Mouse (Mus musculus) neural tube, embryonic 13.5 days (tissue): ENCODE results near the gene Tada2b. TPM values are rescaled to one million over a fixed set of nuclear protein-coding genes. Genes with fewer than 3 reads are reported as not detected.

Experiments used
- ATAC-seq: fragments of 200-750 bp; cut with Nextera tagmentation; 2 replicates; pipeline ENCODE4 v1.8.0; 2017; ENCODE audit warnings: low read depth, mild to moderate bottlenecking, moderate TSS enrichment, moderate library complexity
- H3K27ac ChIP-seq: fragments of 300-500 bp; sonication (generic); replicated peaks from 2 replicates; pipeline ENCODE4 v1.5.1; 2015; ENCODE audit warnings: moderate library complexity, mild to moderate bottlenecking, inconsistent platforms
- H3K27me3 ChIP-seq: fragments of 300-500 bp; sonication (generic); 2 replicates; pipeline ENCODE4 v1.6.1; 2015; ENCODE audit warnings: mild to moderate bottlenecking, inconsistent platforms
- H3K36me3 ChIP-seq: fragments of 300-500 bp; sonication (generic); 2 replicates; pipeline ENCODE4 v1.6.1; 2015; ENCODE audit warnings: mild to moderate bottlenecking, inconsistent platforms
- H3K4me1 ChIP-seq: fragments of 300-500 bp; sonication (generic); replicated peaks from 2 replicates; pipeline ENCODE4 v1.6.1; 2015; ENCODE audit warnings: inconsistent platforms
- H3K4me2 ChIP-seq: fragments of 300-500 bp; sonication (generic); 2 replicates; pipeline ENCODE4 v1.6.1; 2015; ENCODE audit warnings: inconsistent platforms, mild to moderate bottlenecking, moderate library complexity
- H3K4me3 ChIP-seq: fragments of 300-500 bp; sonication (generic); 2 replicates; pipeline ENCODE4 v1.5.1; 2015; ENCODE audit warnings: mild to moderate bottlenecking, inconsistent platforms
- H3K9ac ChIP-seq: fragments of 300-500 bp; sonication (generic); 2 replicates; pipeline ENCODE4 v1.6.1; 2015; ENCODE audit warnings: moderate library complexity, mild to moderate bottlenecking, inconsistent platforms
- H3K9me3 ChIP-seq: fragments of 300-500 bp; sonication (generic); 2 replicates; pipeline ENCODE4 v1.6.1; 2016; ENCODE audit warnings: inconsistent platforms
- WGBS: fragments of 180-500 bp; shearing (Covaris S2); methylation state at CpG from one replicate; pipeline ENCODE4 v1.1.7; 2015; 5-methylcytosine and 5-hydroxymethylcytosine counted together
- polyA plus RNA-seq: library from polyadenylated mRNA; unstranded; fragments of >200 nt; fragmentation: Nextera tagmentation; extraction: Ambion mirVana; gene quantifications from 2 replicates; pipeline ENCODE4 v1.2.1, GENCODE M21; 2015

The Tada2b gene
- polyA plus RNA-seq, 1 experiment from 2014 or later: 2.8 TPM

- no peak overlapping the region for H3K4me2 ChIP-seq
- H3K4me3 ChIP-seq: no peak overlapping the region
- H3K9me3 ChIP-seq: no peaks in the 10 kb centered on the region
- no peak overlapping the region for H3K9ac ChIP-seq
- peak overlapping the region; percentile 46; the same call in 1 of the 2 replicates for H3K27ac ChIP-seq
- no peak for ATAC-seq
- H3K4me1 ChIP-seq: peaks cover 23% of the 10 kb centered on the region
- H3K27me3 ChIP-seq: no peaks in the 10 kb centered on the region
- WGBS: 48% methylated on average over 9 of the region's 9 CpGs
- no peaks in the 10 kb centered on the region for H3K36me3 ChIP-seq
Observed at GRCm38 (mm10) chr5:36434398-36434967, 49.6 kb downstream of the Tada2b start.

- no peak overlapping the region for H3K27ac ChIP-seq
- H3K4me3 ChIP-seq: no peak overlapping the region
- H3K9ac ChIP-seq: no peak overlapping the region
- H3K36me3 ChIP-seq: no peaks in the 10 kb centered on the region
- H3K27me3 ChIP-seq: no peaks in the 10 kb centered on the region
- no peak overlapping the region for H3K4me2 ChIP-seq
- peaks cover 32% of the 10 kb centered on the region for H3K4me1 ChIP-seq
- ATAC-seq: no peak
- 61% methylated on average over 2 of the region's 2 CpGs for WGBS
- H3K9me3 ChIP-seq: no peaks in the 10 kb centered on the region
Observed at GRCm38 (mm10) chr5:36431711-36432110, 52.4 kb downstream of the Tada2b start.

- no peak overlapping the region for H3K4me3 ChIP-seq
- no peak overlapping the region for H3K27ac ChIP-seq
- no peak overlapping the region for H3K9ac ChIP-seq
- H3K4me2 ChIP-seq: no peak overlapping the region
- peaks cover 26% of the 10 kb centered on the region for H3K4me1 ChIP-seq
- ATAC-seq: no peak
- H3K9me3 ChIP-seq: no peaks in the 10 kb centered on the region
- H3K36me3 ChIP-seq: no peaks in the 10 kb centered on the region
- 93% methylated on average over 3 of the region's 3 CpGs for WGBS
- H3K27me3 ChIP-seq: no peaks in the 10 kb centered on the region
Observed at GRCm38 (mm10) chr5:36429551-36429950, 54.5 kb downstream of the Tada2b start.

- no peak overlapping the region for H3K4me2 ChIP-seq
- H3K9me3 ChIP-seq: no peaks in the 10 kb centered on the region
- peaks cover 21% of the 10 kb centered on the region for H3K4me1 ChIP-seq
- no peak overlapping the region for H3K27ac ChIP-seq
- ATAC-seq: no peak
- no peaks in the 10 kb centered on the region for H3K36me3 ChIP-seq
- H3K4me3 ChIP-seq: no peak overlapping the region
- no peaks in the 10 kb centered on the region for H3K27me3 ChIP-seq
- 29% methylated on average over 11 of the region's 11 CpGs for WGBS
- H3K9ac ChIP-seq: no peak overlapping the region
Observed at GRCm38 (mm10) chr5:36427831-36428230, 56.3 kb downstream of the Tada2b start.

GRCm38 (mm10) chr5:36426404-36426803, 57.7 kb downstream of the Tada2b start:
- ATAC-seq: no peak
- WGBS: 83% methylated on average over 5 of the region's 5 CpGs
- no peak overlapping the region for H3K4me2 ChIP-seq

GRCm38 (mm10) chr5:36424676-36425075, 59.4 kb downstream of the Tada2b start:
- H3K4me2 ChIP-seq: no peak overlapping the region
- H3K9me3 ChIP-seq: no peaks in the 10 kb centered on the region
- H3K27me3 ChIP-seq: no peaks in the 10 kb centered on the region
- no peak overlapping the region for H3K4me3 ChIP-seq
- H3K36me3 ChIP-seq: no peaks in the 10 kb centered on the region
- peaks cover 9% of the 10 kb centered on the region for H3K4me1 ChIP-seq
- ATAC-seq: no peak
- no peak overlapping the region for H3K27ac ChIP-seq
- no peak overlapping the region for H3K9ac ChIP-seq

More at GRCm38 (mm10) chr5:36426404-36426803, 57.7 kb downstream of the Tada2b start:
- no peak overlapping the region for H3K9ac ChIP-seq
- H3K9me3 ChIP-seq: no peaks in the 10 kb centered on the region
- no peak overlapping the region for H3K27ac ChIP-seq
- H3K4me1 ChIP-seq: peaks cover 20% of the 10 kb centered on the region
- no peaks in the 10 kb centered on the region for H3K36me3 ChIP-seq
- no peaks in the 10 kb centered on the region for H3K27me3 ChIP-seq
- H3K4me3 ChIP-seq: no peak overlapping the region

Other genes with a start within 250 kb of the Tada2b start
- gene Sorcs2, start 86.1 kb downstream of the Tada2b start, polyA plus RNA-seq: 10.8 and 11.4 TPM in 2 replicates
- gene Grpel1, start 19.3 kb downstream of the Tada2b start, polyA plus RNA-seq: 45.2 and 46.3 TPM in 2 replicates
- 3.4 and 4.0 TPM in 2 replicates for gene Ccdc96, start 303 bp upstream of the Tada2b start, polyA plus RNA-seq
- 63.8 and 64.0 TPM in 2 replicates for gene Tbc1d14, start 109.0 kb upstream of the Tada2b start, polyA plus RNA-seq
- 26.6 and 26.9 TPM in 2 replicates for gene D5Ertd579e, start 211.7 kb upstream of the Tada2b start, polyA plus RNA-seq